Mouse (Mus musculus): ENCODE measurements around the gene Polr2g.

The Polr2g gene

DNA sequence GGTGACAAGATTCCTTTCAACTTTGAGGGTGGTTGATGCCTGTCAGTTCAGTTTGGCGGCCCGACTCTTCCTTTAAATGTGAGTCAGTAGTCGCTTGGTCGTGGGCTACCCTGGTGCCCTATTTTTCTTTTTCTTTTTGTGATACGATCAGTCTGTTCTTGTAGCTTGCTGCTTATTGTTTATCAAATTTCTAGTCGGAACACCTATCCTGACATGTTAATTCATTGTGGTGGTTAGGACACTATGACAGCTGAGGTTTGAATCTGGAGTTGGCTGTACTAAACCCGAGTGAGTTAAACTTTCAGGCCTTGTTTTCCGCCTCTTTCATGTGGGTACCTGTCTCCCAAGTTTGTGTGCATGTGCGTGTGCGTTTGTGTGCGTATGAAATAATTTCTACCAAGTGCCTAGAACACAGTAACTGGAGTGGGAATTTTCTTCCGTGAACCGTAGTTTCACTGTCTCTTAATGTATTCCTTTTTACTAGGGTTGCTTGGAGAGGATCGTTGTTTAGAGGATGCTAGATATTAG, 40.8 kb downstream of the Polr2g start:
- peak; percentile 17 for DNase-seq (ENCODE audit: low read depth)

- peak; percentile 99 for DNase-seq (ENCODE audit: low read depth)
These were observed 41.6 kb downstream of the Polr2g start, which contains the start of gene Nxf1 for GRCm38 (mm10) chr19:8756635-8757387. Nxf1 (plus strand) TSS chr19:8757073.

DNA sequence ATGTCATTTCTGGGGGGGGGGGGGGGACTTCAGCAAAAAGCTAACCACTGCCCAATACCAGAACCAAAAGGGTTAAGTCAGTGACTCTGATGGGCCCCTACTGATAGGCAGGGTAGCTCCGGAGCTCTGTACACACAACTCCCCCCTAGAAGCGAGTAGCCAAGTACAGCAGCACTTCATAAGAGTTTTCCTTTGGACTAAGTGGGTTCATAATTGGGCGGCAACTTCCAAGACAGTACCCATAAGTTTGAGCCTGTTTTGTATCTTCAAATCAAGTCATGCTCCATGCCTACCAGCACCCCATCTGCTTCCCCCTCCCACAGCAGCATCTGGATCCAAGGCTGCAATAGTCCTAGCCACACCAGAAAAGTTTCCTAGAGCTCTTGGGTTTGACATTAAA, 42.7 kb downstream of the Polr2g start:
- peak; percentile 18 for DNase-seq (ENCODE audit: low read depth)

- peak; percentile 67 for DNase-seq (ENCODE audit: low read depth)
These were observed 51.0 kb downstream of the Polr2g start for GRCm38 (mm10) chr19:8747368-8747767.

GRCm38 (mm10) chr19:8745382-8745781, 53.0 kb downstream of the Polr2g start:
- DNase-seq (ENCODE audit: low read depth), result no peak

Data from NIH3T3 (cell line).